Mouse (Mus musculus) E14TG2a.4 (cell line): ENCODE results near the gene Sh2d1b1.

Experiments used
- CTCF ChIP-seq: conservative IDR thresholded peaks from 2 replicates; pipeline ENCODE4 v1.5.1; 2014; ENCODE audit warnings: low read length
- NANOG ChIP-seq: IDR thresholded peaks from 2 replicates; pipeline ENCODE4 v1.6.1; 2014; ENCODE audit warnings: borderline replicate concordance, low read length, mixed read lengths
- POU5F1 ChIP-seq: IDR thresholded peaks from 2 replicates; pipeline ENCODE4 v1.6.1; 2014; ENCODE audit warnings: low read length, borderline replicate concordance

DNA sequence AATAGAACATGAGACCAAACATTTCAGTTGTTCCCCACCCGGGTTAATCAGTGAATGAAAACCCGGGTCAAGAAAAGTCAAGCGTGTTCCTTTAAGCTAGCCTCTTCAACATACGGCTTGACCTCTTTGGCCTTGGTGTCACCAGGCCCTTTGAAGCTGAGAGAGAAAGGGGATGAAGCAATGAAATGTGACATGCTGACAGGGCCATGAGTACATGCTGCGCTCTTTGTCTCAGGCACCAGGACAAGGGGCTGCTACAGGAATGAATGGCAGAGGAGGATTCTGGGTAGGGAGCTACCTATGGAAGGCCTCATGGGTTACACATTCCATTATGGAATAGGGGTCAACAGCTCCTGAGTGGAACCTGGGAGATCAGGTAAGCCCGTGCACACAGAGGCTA lies 26.0 kb downstream of the Sh2d1b1 start:
- TF ChIP-seq CTCF (no peak), POU5F1 (no peak), NANOG (no peak)
